Mouse (Mus musculus) neural tube, embryonic 15.5 days (tissue): Measurements from ENCODE around the gene F3. TPM values are rescaled to one million over a fixed set of nuclear protein-coding genes. Genes with fewer than 3 reads are reported as not detected.
"Not testable (repeated sequence)": the region's sequence is repeated elsewhere in the genome, so short reads cannot be mapped to it uniquely, and the experiment has no call there.

Experiments
- ATAC-seq: fragments of 200-750 bp; cut with Nextera tagmentation; 2 replicates; pipeline ENCODE4 v1.8.0; 2017; ENCODE audit warnings: mild to moderate bottlenecking, moderate TSS enrichment, moderate library complexity; ENCODE audit not compliant: low FRiP score
- H3K27ac ChIP-seq: fragments of 300-500 bp; sonication (generic); replicated peaks from 2 replicates; pipeline ENCODE4 v1.5.1; 2015; ENCODE audit warnings: mild to moderate bottlenecking, inconsistent platforms
- H3K27me3 ChIP-seq: fragments of 300-500 bp; sonication (generic); replicated peaks from 2 replicates; pipeline ENCODE4 v1.6.1; 2015; ENCODE audit warnings: inconsistent platforms
- H3K36me3 ChIP-seq: fragments of 300-500 bp; sonication (generic); 2 replicates; pipeline ENCODE4 v1.6.1; 2015; ENCODE audit warnings: inconsistent platforms
- H3K4me1 ChIP-seq: fragments of 300-500 bp; sonication (generic); 2 replicates; pipeline ENCODE4 v1.6.1; 2015; ENCODE audit warnings: inconsistent platforms
- H3K4me2 ChIP-seq: fragments of 300-500 bp; sonication (generic); 2 replicates; pipeline ENCODE4 v1.6.1; 2015; ENCODE audit warnings: inconsistent platforms, mild to moderate bottlenecking, moderate library complexity
- H3K4me3 ChIP-seq: fragments of 300-500 bp; sonication (generic); replicated peaks from 2 replicates; pipeline ENCODE4 v1.5.1; 2015; ENCODE audit warnings: mild to moderate bottlenecking, inconsistent platforms
- H3K9ac ChIP-seq: fragments of 300-500 bp; sonication (generic); replicated peaks from 2 replicates; pipeline ENCODE4 v1.6.1; 2015; ENCODE audit warnings: mild to moderate bottlenecking, inconsistent platforms
- H3K9me3 ChIP-seq: fragments of 300-500 bp; sonication (generic); replicated peaks from 2 replicates; pipeline ENCODE4 v1.6.1; 2016; ENCODE audit warnings: inconsistent platforms
- WGBS: fragments of 180-500 bp; shearing (Covaris S2); methylation state at CpG from one replicate; pipeline ENCODE4 v1.1.7; 2015; ENCODE audit warnings: mixed read lengths; 5-methylcytosine and 5-hydroxymethylcytosine counted together
- polyA plus RNA-seq: library from polyadenylated mRNA; unstranded; fragments of >200 nt; fragmentation: Nextera tagmentation; extraction: Ambion mirVana; gene quantifications from 2 replicates; pipeline ENCODE4 v1.2.1, GENCODE M21; 2015

The F3 gene
- polyA plus RNA-seq, 1 experiment from 2014 or later, result 7.7 TPM

DNA sequence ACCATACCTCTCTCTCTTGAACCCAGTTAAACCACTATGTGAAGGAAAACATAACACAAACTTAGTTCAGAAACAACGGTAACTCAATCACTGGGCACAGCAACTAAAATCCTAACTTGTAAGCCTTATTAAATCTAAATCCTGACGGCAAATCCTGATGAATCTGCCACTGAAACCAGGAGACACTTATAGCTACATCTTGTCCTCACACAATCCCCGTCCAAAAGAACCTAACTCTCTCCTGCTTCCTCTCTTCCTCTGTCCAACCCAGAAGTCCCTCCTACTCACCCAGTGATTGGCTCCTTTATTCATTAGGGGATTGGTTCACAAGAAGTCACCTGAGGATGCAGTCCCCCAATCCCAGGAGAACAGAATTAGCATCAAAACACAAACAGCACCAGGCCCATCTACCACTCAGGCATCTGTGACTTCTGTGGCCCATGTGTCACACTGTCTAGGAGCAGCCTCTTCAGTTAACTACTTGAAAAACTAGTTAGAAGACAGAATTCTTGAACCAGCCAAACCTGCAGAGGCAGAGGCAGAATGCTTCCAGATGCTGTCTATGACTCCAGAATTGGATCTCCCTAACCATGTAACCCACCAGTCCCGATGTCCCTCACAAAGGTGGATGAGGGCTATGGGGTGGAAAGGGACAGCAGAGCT lies 18.0 kb downstream of the F3 start:
- H3K4me1 ChIP-seq, H3K9ac ChIP-seq, H3K27me3 ChIP-seq, H3K36me3 ChIP-seq, H3K4me2 ChIP-seq, H3K4me3 ChIP-seq, H3K27ac ChIP-seq, H3K9me3 ChIP-seq, ATAC-seq: not testable (repeated sequence)
- WGBS, result 89% methylated on average over 4 of the region's 4 CpGs

DNA sequence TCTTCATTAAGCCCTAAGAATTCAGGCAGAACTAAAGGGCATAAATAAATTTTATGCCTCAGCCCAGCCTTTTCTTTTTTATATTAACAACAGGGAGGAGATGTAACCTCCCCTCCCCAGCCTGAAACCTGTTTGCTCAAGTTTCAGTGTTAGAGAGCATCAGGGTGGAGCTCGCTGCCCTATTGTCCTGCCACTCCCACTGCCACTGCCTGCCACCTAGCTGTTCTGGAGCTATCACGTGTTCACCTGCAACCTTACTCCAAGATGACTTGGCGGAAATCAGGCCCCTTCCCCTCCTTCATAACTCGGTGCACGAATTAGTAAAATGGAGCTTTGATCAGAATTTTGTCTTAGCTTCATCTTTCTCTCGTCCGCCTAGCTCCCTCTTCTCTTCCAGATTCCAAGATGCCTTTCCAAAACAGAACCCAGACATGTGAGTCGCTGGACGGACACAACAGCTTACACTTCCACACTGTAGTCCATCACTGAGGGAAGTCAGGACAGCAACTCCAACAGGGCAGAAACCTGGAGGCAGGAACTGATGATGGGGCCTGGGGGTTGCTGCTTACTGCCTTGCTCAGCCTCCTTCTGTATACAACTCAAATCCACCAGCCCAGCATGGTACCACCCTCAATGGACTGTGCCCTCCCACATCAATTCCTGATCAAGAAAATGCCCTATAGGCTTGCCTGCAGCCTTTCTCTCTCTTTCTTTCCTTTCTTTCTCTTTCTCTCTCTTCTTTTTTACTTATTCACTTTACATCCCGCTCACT lies 31.2 kb downstream of the F3 start:
- H3K4me2 ChIP-seq, H3K9me3 ChIP-seq, H3K4me3 ChIP-seq, H3K4me1 ChIP-seq, ATAC-seq, H3K27ac ChIP-seq, H3K27me3 ChIP-seq, H3K36me3 ChIP-seq, H3K9ac ChIP-seq: not testable (repeated sequence)
- 81% methylated on average over 10 of the region's 10 CpGs for WGBS

DNA sequence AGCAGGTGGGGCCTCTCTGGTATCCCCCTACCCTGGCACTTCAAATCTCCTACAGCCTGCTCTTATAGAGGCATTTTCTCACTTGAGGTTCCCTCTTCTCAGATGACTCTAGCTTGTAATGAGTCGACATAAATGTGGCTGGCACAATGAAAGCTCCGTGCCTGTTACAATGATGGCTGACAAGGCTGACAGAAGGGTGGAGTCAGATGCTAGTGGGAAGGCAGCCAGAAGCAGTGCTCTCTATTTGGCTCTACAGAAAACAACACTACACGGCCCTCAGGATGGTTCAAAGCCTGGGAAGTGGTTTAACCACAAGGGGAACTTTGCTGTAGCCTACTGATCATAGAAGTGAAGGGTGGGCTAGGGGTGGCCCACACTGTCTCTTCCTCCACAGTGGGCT lies 31.8 kb downstream of the F3 start:
- Histone ChIP-seq H3K9ac (no peak overlapping the region), H3K9me3 (no peaks in the 10 kb centered on the region), H3K4me3 (no peak overlapping the region), H3K27ac (no peak overlapping the region), H3K27me3 (no peaks in the 10 kb centered on the region), H3K36me3 (0 out of 2 replicates have a peak, but pooled peaks cover 6% of the 10 kb centered on the region), H3K4me1 (no peaks in the 10 kb centered on the region), H3K4me2 (no peak overlapping the region)
- ATAC-seq, result no peak
- 23% methylated on average over 3 of the region's 3 CpGs for WGBS

DNA sequence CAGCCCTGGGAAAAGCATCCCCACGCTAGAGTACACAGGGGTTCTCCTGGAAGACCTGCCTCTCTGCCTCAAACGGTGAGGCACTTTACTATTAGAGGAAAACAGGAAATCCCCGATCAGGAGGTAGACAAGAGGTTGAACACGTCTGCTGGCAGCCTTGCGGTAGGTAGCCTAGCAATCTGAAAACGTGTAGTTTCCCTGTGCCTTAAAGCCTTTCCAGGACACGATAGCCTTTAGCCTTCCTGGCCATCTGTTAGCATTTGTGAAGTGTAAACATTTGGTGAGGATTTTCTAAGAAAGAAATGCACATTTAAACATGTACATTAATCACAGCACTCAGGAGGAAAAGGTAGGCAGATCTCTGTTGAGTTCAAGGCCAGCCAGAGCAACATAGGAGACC lies 35.0 kb downstream of the F3 start:
- no peaks in the 10 kb centered on the region for H3K4me1 ChIP-seq
- H3K9me3 ChIP-seq, result no peaks in the 10 kb centered on the region
- no peaks in the 10 kb centered on the region for H3K27me3 ChIP-seq
- no peak overlapping the region for H3K9ac ChIP-seq
- H3K4me3 ChIP-seq, result no peak overlapping the region
- 82% methylated on average over 7 of the region's 7 CpGs for WGBS
- H3K27ac ChIP-seq, result no peak overlapping the region
- peaks cover 8% of the 10 kb centered on the region; the same call in 1 of the 2 replicates for H3K36me3 ChIP-seq
- no peak overlapping the region for H3K4me2 ChIP-seq
- ATAC-seq, result no peak

DNA sequence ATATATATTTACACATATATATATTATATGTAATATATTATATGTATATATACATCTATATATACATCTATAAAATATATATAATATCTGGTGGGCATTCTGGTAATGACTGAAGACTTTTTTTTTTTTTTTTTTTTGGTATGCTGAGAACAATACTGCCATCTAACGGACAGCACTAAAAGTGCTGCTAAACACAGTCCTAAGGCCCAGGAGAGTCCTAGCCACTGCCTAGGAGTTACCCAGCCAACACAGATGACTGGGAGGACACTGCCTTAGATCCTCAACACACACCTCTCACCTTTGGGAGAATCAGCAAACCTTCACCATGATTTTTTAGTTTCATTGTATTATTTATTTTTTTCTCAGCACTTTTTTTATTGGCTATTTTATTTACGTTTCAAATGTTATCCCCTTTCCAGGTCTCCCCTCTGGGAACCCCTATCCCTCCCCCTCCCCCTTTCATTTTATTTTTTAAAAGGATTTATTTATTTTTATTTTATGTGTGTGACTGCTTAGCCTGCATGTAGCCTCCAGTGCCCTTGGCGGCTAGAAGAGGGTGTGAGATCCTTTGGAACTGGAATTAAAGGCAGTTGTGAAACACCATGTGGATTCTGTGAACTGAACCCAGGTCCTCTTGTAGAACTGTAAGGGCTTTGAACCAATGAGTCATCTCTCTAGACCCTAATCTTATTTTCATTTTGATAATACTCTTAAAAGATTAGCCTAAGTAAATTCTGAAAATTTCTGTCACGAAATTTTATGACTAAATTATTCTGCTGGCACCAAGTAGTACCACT lies 38.9 kb downstream of the F3 start:
- WGBS, result 67% methylated on average over 4 of the region's 4 CpGs

DNA sequence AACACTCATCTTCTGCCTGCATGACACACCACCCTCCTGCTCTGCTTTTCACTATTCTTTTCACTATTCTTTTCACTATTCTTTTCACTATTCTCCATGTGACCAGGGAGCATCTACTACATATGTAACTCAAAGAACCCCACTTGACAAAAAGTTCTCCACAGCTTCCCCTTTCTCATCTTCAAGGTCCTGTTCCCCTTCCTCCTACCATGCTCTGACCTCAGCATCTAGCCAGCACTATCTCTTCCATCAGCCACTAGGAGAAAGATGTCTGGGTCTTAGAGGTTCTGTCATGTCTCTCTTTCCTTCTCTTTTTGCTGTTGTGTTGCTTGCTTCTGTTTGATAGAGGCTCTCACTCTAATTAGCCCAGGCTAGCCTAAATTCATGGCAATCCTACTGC lies 42.7 kb downstream of the F3 start:
- no peaks in the 10 kb centered on the region for H3K4me1 ChIP-seq

More for the DNA sequence above, 38.9 kb downstream of the F3 start:
- Histone ChIP-seq H3K9me3 (no peaks in the 10 kb centered on the region), H3K27me3 (no peaks in the 10 kb centered on the region), H3K4me3 (no peak overlapping the region), H3K9ac (no peak overlapping the region), H3K27ac (no peak overlapping the region), H3K36me3 (peaks cover 34% of the 10 kb centered on the region), H3K4me1 (no peaks in the 10 kb centered on the region), H3K4me2 (no peak overlapping the region)
- ATAC-seq, result peak; percentile 68; the same call in 1 of the 2 replicates

DNA sequence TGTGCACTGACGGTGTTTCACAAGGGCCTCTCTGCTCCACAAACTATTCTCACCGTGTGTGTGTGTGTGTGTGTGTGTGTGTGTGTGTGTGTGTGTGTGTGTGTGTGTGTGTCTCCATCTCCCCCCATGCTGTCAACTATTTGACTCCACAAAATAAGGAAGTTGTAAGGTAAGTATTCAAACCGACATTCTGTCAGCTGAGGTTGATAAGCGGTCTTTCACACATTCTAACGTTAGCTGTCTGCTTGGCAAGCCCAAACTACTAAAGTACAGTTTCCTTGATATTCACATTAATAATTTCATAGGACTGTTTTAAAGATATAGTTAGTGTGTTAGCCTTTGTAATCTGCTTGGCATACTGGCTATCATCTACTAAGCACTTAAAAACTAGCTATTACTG lies 43.5 kb downstream of the F3 start:
- H3K36me3 ChIP-seq, result peaks cover 60% of the 10 kb centered on the region
- H3K27ac ChIP-seq, result no peak overlapping the region
- H3K4me2 ChIP-seq, result no peak overlapping the region
- no peak overlapping the region for H3K4me3 ChIP-seq
- H3K9me3 ChIP-seq, result no peaks in the 10 kb centered on the region
- no peaks in the 10 kb centered on the region for H3K27me3 ChIP-seq
- 98% methylated on average over 5 of the region's 5 CpGs for WGBS
- no peak overlapping the region for H3K9ac ChIP-seq
- ATAC-seq, result no peak
- no peaks in the 10 kb centered on the region for H3K4me1 ChIP-seq

More for the DNA sequence above, 42.7 kb downstream of the F3 start:
- H3K27me3 ChIP-seq, result no peaks in the 10 kb centered on the region
- no peaks in the 10 kb centered on the region for H3K9me3 ChIP-seq
- no peak overlapping the region for H3K9ac ChIP-seq
- H3K27ac ChIP-seq, result no peak overlapping the region
- H3K4me2 ChIP-seq, result no peak overlapping the region
- peaks cover 55% of the 10 kb centered on the region for H3K36me3 ChIP-seq
- no peak for ATAC-seq
- H3K4me3 ChIP-seq, result no peak overlapping the region

DNA sequence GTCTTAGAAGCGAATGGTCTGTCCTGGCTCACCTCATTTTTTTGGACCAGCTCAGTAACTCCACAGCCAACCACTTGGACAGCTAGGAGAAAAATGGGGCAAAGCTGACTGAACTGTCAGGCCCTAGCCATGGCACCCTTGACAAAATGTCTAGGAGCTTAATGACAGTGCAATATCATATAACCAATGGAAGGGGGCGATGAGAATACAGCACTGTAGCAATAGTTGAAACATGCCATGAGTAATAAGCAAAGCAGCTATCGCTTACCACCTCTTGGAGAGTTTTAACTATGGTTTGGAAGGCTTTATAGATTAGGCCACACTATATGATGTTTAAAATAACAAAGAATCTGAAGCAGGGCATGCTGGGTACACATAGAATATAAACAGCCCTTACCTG lies 45.4 kb downstream of the F3 start:
- Histone ChIP-seq H3K9me3 (no peaks in the 10 kb centered on the region), H3K27me3 (no peaks in the 10 kb centered on the region), H3K4me1 (no peaks in the 10 kb centered on the region), H3K4me2 (no peak overlapping the region), H3K9ac (no peak overlapping the region), H3K4me3 (no peak overlapping the region), H3K36me3 (peaks cover 60% of the 10 kb centered on the region), H3K27ac (no peak overlapping the region)
- WGBS, result 98% methylated on average over 3 of the region's 3 CpGs
- no peak for ATAC-seq

DNA sequence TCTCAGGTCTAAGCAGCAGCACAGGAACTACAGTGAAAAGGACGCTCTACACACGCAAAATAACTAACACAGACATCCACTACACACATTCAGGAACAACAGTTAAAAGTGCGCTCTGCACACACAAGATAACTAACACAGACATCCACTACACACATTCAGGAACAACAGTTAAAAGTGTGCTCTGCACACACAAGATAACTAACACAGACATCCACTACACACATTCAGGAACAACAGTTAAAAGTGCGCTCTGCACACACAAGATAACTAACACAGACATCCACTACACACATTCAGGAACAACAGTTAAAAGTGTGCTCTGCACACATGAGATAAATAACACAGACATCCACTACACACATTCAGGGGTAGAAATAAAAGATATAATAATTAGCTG lies 50.0 kb downstream of the F3 start:
- not testable (repeated sequence) for H3K9ac ChIP-seq, H3K4me3 ChIP-seq, ATAC-seq, H3K27me3 ChIP-seq, H3K4me2 ChIP-seq, H3K9me3 ChIP-seq, H3K4me1 ChIP-seq, H3K27ac ChIP-seq
- peaks cover 36% of the 10 kb centered on the region for H3K36me3 ChIP-seq
- WGBS, result 97% methylated on average over 4 of the region's 4 CpGs

DNA sequence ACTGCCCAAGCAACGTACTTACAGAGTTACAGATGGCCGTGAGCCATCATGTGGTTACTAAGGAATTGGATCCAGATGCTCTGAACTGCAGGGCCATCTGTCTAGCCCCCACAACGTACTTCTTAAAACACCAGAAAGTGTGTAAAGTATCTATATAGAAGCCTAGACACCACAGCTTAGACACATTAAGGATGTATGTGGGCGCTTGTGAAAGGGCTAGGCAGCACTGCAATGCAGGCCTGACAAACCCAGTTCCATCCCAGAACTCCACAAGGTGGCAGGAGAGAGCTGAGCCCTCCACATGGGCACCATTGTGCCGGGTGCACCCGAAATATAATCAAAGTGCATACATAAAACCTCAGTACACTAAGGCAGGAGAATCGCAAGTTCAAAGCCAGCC lies 54.6 kb downstream of the F3 start:
- H3K4me1 ChIP-seq, result no peaks in the 10 kb centered on the region
- 44% methylated on average over 7 of the region's 7 CpGs for WGBS
- H3K9ac ChIP-seq, result no peak overlapping the region
- H3K27me3 ChIP-seq, result no peaks in the 10 kb centered on the region
- no peak overlapping the region for H3K27ac ChIP-seq
- H3K9me3 ChIP-seq, result no peaks in the 10 kb centered on the region
- H3K4me3 ChIP-seq, result no peak overlapping the region
- H3K4me2 ChIP-seq, result no peak overlapping the region
- peak; percentile 59; the same call in 1 of the 2 replicates for ATAC-seq
- H3K36me3 ChIP-seq, result peaks cover 11% of the 10 kb centered on the region

DNA sequence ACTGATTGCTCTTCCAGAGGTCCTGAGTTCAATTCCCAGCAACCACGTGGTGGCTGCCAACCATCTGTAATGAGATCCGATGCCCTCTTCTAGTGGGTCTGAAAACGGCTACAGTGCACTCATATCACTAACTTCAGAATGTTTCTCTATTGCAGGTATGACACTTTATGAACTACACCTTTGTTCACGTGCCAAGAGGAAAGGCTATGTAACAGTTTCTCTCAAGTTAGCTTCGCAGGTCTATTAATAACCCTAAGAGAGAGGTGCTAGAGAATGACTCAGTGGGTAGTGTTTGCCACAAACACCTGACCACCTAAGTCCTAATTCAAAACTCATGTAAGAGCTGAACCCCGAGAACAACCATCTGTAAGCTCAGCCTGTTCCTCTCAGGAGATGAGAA lies 59.7 kb downstream of the F3 start:
- no peak for ATAC-seq
- Histone ChIP-seq H3K9me3 (no peaks in the 10 kb centered on the region), H3K4me3 (no peak overlapping the region), H3K9ac (no peak overlapping the region), H3K36me3 (no peaks in the 10 kb centered on the region), H3K27ac (no peak overlapping the region), H3K27me3 (no peaks in the 10 kb centered on the region), H3K4me1 (no peaks in the 10 kb centered on the region), H3K4me2 (no peak overlapping the region)
- 96% methylated on average over 6 of the region's 6 CpGs for WGBS
